Mouse (Mus musculus) adrenal gland, postnatal 4 days (tissue): ENCODE measurements around the gene Peli3. TPM values are rescaled to one million over a fixed set of nuclear protein-coding genes. Genes with fewer than 3 reads are reported as not detected.
A peak's percentile ranks its signal among the peaks of the same experiment; 100 is the strongest.

Experiments used
- DNase-seq, 2 experiments: peaks; one replicate each; pipeline ENCODE4 v3.0.0; 2021 to 2022; ENCODE audit warnings: low spot score in 2 of 2, mixed read lengths in 2 of 2
- total RNA-seq, 2 experiments: library from RNA; stranded (reverse); gene quantifications; 2 replicates each; pipeline ENCODE4 v1.2.3; 2021

Gene Peli3
- total RNA-seq, 2 experiments from 2014 or later, result 6.7 to 7.3 TPM

GRCm38 (mm10) chr19:4915924-4916603 lies 26.9 kb downstream of the Peli3 start:
- DNase-seq, result no peak

GRCm38 (mm10) chr19:4909376-4909775 lies 33.6 kb downstream of the Peli3 start:
- DNase-seq, result no peak

- no peak for DNase-seq
Measured at GRCm38 (mm10) chr19:4908107-4908506, 34.8 kb downstream of the Peli3 start.

GRCm38 (mm10) chr19:4905979-4906794 lies 36.7 kb downstream of the Peli3 start, which contains the start of gene Bbs1:
Bbs1 (minus strand) TSS chr19:4906628.
- DNase-seq, result peak; percentile 61 to 64

- DNase-seq, result no peak
Measured at GRCm38 (mm10) chr19:4899888-4900287, 43.0 kb downstream of the Peli3 start.

GRCm38 (mm10) chr19:4898972-4899371 lies 44.0 kb downstream of the Peli3 start:
- no peak for DNase-seq

- no peak for DNase-seq
Measured at GRCm38 (mm10) chr19:4896780-4897520, 46.0 kb downstream of the Peli3 start.

GRCm38 (mm10) chr19:4891798-4892197 lies 51.1 kb downstream of the Peli3 start:
- no peak for DNase-seq

GRCm38 (mm10) chr19:4889791-4890190 lies 53.1 kb downstream of the Peli3 start:
- DNase-seq, result no peak

GRCm38 (mm10) chr19:4883961-4884360 lies 59.0 kb downstream of the Peli3 start:
- DNase-seq, result no peak

Other genes starting within 250 kb of the Peli3 start
- gene Gm960, start 244.5 kb downstream of the Peli3 start, total RNA-seq, result under 1 TPM; 0.28 to 0.56 TPM
- gene Sptbn2, start 232.0 kb downstream of the Peli3 start, total RNA-seq, result 1 to 10 TPM; 4.7 to 5.3 TPM
- 10 to 100 TPM; 15.7 to 15.9 TPM for gene Rbm4b, start 186.6 kb downstream of the Peli3 start, total RNA-seq
- 10 to 100 TPM; 65.4 to 65.7 TPM for gene Rbm4, start 149.2 kb downstream of the Peli3 start, total RNA-seq
- 10 to 100 TPM; 15.1 to 27.1 TPM for gene Gm21992, start 131.5 kb downstream of the Peli3 start, total RNA-seq
- 10 to 100 TPM; 55.8 to 57.7 TPM for gene Rbm14, start 131.5 kb downstream of the Peli3 start, total RNA-seq
- 10 to 100 TPM; 87.5 to 98.7 TPM for gene Ccs, start 103.8 kb downstream of the Peli3 start, total RNA-seq
- under 1 TPM in 1 of 2 experiments, not detected in 1; 0.17 TPM for gene Ccdc87, start 103.8 kb downstream of the Peli3 start, total RNA-seq
- gene Ctsf, start 88.0 kb downstream of the Peli3 start, total RNA-seq, result 100 to 1,000 TPM; 256 to 274 TPM
- 10 to 100 TPM in 1 of 2 experiments, 1 to 10 TPM in 1; 8.5 to 35.5 TPM for gene Actn3, start 65.2 kb downstream of the Peli3 start, total RNA-seq
- gene Zdhhc24, start 64.5 kb downstream of the Peli3 start, total RNA-seq, result 10 to 100 TPM; 19.5 to 19.7 TPM
- 10 to 100 TPM; 13.1 to 15.5 TPM for gene Bbs1, start 36.5 kb downstream of the Peli3 start, total RNA-seq
- 100 to 1,000 TPM; 110 to 113 TPM for gene Dpp3, start 14.8 kb downstream of the Peli3 start, total RNA-seq
- 10 to 100 TPM; 58.8 to 68.9 TPM for gene Mrpl11, start 19.0 kb upstream of the Peli3 start, total RNA-seq
- gene Npas4, start 47.2 kb upstream of the Peli3 start, total RNA-seq, result under 1 TPM; 0.71 to 0.78 TPM
- gene Slc29a2, start 80.7 kb upstream of the Peli3 start, total RNA-seq, result 1 to 10 TPM; 6.6 to 7.2 TPM
- gene B4gat1, start 95.7 kb upstream of the Peli3 start, total RNA-seq, result 10 to 100 TPM; 48.0 to 49.0 TPM
- gene AC124502.3, start 95.8 kb upstream of the Peli3 start, total RNA-seq, result 1 to 10 TPM; 1.3 to 2.0 TPM
- gene Brms1, start 98.2 kb upstream of the Peli3 start, total RNA-seq, result 10 to 100 TPM; 29.6 to 35.1 TPM
- gene Rin1, start 107.4 kb upstream of the Peli3 start, total RNA-seq, result 1 to 10 TPM; 5.1 TPM
- gene Cd248, start 125.0 kb upstream of the Peli3 start, total RNA-seq, result 10 to 100 TPM; 45.8 to 47.6 TPM
- 1 to 10 TPM; 3.8 to 4.9 TPM for gene Tmem151a, start 142.4 kb upstream of the Peli3 start, total RNA-seq
- gene Yif1a, start 145.4 kb upstream of the Peli3 start, total RNA-seq, result 10 to 100 TPM; 68.4 to 72.5 TPM
- gene Cnih2, start 155.4 kb upstream of the Peli3 start, total RNA-seq, result 10 to 100 TPM; 11.4 to 15.2 TPM
- gene Rab1b, start 163.9 kb upstream of the Peli3 start, total RNA-seq, result 100 to 1,000 TPM; 168 to 173 TPM
- 10 to 100 TPM; 39.5 to 45.3 TPM for gene Klc2, start 175.4 kb upstream of the Peli3 start, total RNA-seq